Mouse (Mus musculus): ENCODE measurements around the gene Mrpl16. TPM values are rescaled to one million over a fixed set of nuclear protein-coding genes. Genes with fewer than 3 reads are reported as not detected.

Gene Mrpl16
- total RNA-seq (2021) = 100 to 1,000 TPM; 102 to 104 TPM

DNA sequence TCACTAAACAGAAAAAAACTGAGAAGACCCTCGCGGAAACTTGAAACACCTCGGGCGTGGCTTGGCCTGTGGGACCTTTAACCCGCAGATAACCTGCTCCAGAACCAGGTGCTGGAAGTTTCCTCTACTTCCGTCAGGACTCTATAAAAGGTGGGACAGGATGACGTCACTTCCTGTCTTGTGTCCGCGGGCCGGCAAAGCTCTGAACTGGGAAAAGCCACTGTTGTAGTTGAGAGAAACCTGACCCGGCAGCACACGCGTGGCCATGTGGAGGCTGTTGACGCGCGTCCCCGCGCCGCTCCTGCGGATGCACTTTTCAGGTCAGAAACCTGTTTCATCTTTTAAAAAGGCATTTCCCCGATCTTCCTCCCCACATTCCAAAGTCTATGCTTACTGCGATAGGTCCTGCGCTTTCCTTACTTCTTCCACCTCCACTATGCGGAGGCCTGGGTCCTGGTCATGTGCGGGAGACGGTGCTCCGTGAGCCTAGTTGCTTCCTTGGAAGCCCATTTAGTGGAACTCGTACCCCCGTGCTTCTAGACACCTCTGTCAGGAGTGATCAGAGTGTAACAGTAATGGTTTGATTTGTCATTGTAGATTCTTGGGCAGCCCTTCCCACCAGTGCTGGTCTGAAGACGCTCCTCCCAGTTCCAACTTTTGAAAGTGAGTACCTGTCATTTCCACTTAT, at the start of gene Mrpl16:
Gene Mrpl16, plus strand, starts transcription at position 187 of the 688 bp plus-strand sequence.
- intact Hi-C loops (cut with DNase I) = loop anchor here (2.0 to 10.0 kb wide), 2 partner anchors 140 to 1246 kb away; partner anchors contain the start of genes Cpsf7 and Sdhaf2
- peak; percentile 88 to 89 for DNase-seq

DNA sequence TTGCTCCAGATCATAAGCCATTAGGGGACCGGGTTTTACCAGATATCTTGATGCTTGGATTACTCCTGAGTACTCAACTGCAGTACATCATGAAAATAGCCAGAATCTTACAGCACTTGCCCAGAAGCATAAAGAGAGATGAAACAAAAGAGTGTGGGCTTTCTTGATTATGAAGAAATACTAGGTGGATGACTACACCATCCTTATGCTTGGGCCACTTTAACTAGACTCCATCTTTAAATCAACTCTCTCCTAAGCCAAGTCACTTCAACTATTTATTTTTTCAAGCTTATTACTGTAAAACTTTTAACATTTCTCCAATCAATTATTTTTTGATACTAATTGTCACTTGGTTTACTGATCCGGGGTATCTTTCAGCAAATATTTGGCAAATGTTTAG, 46.3 kb upstream of the Mrpl16 start:
- intact Hi-C loops (cut with DNase I) = no loop called here
- DNase-seq = no peak

DNA sequence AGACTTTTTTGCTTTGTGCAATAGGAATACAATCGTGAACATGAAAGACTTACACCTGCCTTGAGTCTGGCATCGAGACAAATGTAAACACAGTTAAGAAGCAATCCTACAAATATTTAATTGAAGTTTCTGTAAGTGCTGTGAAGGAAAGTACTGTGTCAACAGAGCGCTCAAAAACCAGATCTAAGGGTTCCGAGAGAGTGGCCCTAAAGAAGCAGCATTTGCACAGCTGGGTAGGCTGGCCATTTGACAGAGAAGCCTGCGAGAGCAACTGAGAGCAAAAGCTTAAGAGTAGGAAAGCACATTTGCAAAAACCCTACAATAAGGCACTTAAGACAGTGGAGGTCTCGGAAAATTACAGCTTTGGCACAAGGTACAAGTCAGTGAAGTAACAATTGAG, 45.9 kb upstream of the Mrpl16 start:
- intact Hi-C loops (cut with DNase I) = no loop called here
- no peak for DNase-seq

DNA sequence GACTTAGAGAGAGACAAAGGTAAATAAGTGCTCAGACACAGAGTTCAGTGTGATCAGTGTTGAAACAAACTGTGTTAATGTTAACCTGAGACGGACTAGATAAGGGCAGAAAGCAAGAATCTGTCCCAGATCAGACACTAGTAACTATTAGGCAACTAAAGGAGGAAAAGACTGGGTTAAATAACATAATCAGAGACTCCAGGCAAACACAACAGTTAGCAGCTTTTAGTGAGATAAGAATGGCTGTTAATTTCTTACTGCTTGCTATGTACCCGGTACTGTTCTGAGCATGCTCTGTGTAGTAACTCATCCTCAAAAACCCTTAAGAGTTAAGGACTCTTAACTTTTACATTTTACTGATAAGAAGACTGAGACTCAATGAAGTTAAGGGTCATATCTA, 44.3 kb upstream of the Mrpl16 start:
- intact Hi-C loops (cut with DNase I) = no loop called here
- no peak for DNase-seq

DNA sequence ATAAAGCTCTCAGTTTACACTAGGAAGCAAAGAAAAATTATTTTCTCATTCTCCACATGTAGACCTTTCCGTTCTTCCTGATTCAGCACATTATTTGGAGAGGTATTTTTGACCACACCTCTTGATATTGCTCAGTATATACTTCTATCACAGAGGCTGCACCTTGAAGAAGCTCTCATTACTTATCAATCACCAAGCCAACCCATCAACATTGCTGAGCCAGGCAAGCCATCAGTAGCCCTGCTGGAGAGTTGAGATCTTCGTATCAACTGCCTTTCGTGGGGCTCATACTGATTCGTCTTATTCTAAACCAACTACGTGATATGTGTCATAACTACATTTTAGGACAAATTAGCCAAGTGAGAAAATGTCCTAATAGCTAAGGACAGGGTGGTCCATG, 42.9 kb upstream of the Mrpl16 start:
- intact Hi-C loops (cut with DNase I) = no loop called here
- no peak for DNase-seq

DNA sequence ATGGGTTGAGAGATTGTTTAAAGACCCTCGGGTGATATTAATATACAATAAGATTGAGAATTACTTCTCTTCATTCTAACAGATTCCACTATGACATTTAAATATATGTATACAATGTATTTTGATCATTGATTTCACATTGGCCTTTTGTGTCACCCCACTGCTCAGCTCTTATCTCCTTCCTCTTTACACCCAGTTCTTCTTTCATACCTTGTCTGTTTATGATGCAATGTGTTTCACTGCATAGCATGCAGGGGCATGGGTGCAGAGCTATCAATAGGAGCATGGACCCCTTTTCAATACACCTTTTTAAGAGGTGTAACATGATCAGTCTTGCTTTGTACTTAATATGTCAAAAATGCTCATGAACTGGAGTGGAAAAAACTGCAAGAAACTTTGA, 39.9 kb upstream of the Mrpl16 start:
- DNase-seq = no peak
- intact Hi-C loops (cut with DNase I) = no loop called here

DNA sequence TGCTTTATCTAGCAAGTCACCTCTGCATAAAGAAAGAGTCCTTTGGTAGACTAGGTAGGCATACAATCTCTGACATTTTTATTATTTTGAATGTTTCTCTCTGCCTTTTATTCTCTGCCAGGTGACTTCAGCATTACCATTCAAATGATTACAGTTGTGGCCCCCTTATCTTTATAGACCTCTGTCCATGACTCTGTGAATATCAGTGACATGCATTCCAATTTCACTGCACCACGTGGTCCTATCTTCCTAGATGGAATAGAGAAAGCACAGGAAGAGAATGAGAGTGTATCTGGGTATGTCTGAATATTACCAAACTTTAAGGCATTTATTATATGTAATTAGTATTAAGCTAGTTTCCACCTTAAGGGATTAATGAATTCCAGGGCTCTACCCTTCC, 33.7 kb upstream of the Mrpl16 start:
- DNase-seq = no peak
- intact Hi-C loops (cut with DNase I) = no loop called here

DNA sequence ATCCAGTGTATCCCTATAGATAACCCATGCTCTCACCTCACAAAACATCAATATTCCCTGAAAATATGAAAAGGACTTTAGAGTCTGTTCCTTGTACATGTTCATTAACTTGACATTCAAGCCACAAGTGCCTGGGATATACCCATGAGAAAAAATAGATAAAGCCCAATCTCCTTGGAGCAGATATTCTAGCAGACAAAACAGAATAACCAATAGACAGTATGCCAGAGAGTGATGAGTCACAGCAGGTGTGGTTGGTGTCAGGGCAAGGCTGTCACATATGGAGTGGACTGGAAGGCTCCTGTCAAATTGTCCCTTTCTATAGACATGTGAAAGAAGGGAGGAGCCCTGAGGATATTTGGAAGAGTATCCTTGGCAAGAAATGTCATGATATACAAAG, 24.5 kb upstream of the Mrpl16 start:
- intact Hi-C loops (cut with DNase I) = no loop called here
- DNase-seq = no peak

DNA sequence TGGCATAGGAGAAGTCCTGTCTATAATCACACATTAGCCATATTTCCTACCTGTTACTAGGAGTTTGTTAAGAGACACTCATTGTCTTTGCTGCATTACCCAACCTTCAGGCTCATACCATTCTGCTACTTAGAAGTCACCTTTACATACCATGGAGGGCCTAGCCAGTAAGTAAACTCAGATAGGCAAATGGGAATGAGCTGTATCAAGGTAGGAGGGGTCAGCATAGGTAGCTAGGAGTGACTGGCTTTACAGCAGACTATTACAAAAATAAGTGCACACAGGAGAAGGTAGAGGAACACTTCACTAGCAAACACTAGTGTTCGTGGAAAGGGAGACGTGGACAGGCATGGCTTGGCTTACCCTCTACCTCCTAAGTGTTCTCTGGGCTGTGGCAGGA, 22.9 kb upstream of the Mrpl16 start, which contains the start of gene Gif:
Gene Gif, plus strand, starts transcription at position 257 of the 400 bp plus-strand sequence.
- no peak for DNase-seq
- intact Hi-C loops (cut with DNase I) = no loop called here

DNA sequence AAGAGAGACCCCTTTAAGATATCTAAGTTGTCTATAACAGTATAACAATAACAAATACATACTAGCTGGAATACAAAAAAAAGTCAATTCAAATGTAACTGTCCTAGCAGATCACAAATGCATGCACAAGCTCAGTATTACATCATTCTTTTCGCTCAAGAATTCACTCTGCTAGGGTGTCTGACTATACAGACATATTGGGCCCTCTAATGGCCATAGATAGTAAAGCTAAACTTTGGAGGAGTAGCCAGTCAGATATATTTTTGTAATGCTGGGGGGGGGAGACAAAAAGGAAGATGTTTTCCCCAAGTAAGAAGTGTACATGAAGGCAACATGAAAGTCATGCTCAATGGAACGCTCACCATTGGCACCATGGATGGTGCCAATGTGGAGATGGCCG, 5.1 kb upstream of the Mrpl16 start:
- DNase-seq = no peak
- intact Hi-C loops (cut with DNase I) = loop anchor here (10.0 kb wide), 1 partner anchor 410 kb away; no protein-coding TSS in a partner anchor

DNA sequence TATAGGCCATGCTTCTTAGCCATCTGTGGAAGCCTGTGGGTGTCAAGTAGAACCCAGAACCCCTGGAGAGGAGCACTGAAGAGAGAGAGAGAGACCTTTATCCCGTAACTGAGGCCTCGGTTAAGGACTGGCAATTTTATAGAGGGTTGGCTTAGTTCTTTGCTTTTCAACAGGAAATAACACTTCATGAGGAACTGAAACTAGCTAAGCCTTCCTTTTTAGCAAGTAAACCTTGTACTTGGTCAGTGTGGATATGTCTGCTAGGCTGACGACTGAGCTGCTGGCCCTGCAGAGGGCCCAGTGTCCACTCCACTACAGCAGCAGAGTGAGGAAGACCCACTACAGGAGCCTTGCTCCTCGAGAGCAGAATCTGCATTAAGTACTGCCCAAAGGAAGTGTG, 3.8 kb upstream of the Mrpl16 start:
- DNase-seq = peak in 1 of 2 experiments; percentile 21
- intact Hi-C loops (cut with DNase I) = loop anchor here (10.0 kb wide), 1 partner anchor 412 kb away; no protein-coding TSS in a partner anchor

DNA sequence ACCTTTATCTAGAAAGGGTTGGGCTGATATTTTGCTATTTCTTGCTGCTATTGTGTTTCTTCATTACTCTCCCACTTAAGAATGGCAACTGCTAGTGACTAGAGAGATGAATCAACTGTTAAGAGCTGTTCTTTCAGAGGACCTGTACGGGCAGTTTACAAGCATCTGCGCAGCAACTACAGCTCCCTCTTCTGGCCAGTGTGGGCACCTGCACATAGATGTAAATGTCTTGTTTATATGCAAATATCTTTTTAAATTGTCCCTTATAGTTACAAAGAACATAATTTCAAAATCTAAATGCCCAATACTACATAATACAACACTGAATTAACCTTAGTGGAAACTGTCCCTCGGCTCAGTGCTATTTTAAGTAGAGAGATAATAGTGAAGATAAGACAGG, 2.0 kb upstream of the Mrpl16 start:
- DNase-seq = no peak
- intact Hi-C loops (cut with DNase I) = loop anchor here (2.0 to 10.0 kb wide), 2 partner anchors 157 to 413 kb away; no protein-coding TSS in a partner anchor

DNA sequence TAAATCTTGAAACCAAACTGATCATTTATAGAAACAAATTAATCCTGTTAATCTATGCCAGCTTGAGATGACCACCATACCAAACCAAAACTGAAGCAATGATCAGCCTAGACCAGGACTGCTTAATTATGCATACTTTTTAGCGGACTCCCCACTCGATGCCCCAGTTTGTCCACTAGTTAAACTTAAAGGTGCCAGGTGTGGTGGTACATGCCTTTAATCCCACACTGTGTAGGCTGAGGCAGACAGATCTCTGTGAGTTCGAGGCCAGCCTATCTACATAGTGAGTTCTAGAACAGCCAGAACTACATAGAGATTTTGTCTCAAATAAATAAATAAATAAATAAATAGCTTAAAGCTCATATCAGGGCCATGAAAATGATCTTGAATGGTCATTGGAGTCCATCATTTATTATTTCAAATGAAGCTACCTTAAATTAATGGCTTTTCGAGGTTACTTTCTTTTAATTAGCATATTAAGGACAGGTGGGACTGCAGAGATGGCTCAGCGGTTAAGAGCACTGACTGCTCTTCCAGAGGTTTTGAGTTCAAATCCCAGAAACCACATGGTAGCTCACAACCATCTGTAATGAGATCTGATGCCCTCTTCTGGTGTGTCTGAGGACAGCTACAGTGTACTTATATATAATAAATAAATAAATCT, 802 bp upstream of the Mrpl16 start:
- DNase-seq = no peak
- intact Hi-C loops (cut with DNase I) = loop anchor here (2.0 to 10.0 kb wide), 2 partner anchors 159 to 415 kb away; no protein-coding TSS in a partner anchor

DNA sequence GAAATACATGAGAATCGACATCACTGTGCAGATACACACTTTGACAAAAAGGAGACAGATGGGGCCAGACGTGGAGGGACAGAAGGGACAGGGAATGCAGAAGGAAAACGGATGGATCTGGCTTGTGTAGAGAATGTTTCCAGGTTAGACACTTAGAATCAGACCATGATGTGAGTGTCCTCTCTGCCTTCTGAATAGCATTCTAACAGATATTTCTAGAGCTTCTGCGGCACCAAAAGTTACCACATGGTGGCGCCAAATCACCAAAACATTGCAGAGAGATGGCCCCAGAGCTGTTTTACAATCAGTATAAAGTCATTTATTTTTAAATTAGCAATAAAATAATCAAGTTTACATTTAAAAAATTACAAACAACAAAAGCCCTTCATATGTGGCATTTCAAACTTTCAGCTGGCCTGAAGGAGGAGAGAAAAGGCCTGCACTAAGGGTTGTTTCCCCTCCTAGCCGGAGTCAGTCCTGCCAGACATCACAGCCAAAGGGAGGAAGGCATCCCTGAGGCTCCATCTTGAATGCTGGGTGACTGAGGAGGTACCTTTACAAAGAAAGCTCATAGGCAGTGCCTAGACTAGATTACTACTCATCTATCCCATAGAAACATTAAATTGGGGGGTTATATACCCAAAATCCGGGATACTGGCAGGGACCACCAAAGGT, 7.1 kb downstream of the Mrpl16 start:
- intact Hi-C loops (cut with DNase I) = loop anchor here (1.0 to 10.0 kb wide), 4 partner anchors 43 to 1253 kb away; partner anchors contain the start of genes Cpsf7, Patl1 and Sdhaf2
- peak; percentile 69 to 83 for DNase-seq

DNA sequence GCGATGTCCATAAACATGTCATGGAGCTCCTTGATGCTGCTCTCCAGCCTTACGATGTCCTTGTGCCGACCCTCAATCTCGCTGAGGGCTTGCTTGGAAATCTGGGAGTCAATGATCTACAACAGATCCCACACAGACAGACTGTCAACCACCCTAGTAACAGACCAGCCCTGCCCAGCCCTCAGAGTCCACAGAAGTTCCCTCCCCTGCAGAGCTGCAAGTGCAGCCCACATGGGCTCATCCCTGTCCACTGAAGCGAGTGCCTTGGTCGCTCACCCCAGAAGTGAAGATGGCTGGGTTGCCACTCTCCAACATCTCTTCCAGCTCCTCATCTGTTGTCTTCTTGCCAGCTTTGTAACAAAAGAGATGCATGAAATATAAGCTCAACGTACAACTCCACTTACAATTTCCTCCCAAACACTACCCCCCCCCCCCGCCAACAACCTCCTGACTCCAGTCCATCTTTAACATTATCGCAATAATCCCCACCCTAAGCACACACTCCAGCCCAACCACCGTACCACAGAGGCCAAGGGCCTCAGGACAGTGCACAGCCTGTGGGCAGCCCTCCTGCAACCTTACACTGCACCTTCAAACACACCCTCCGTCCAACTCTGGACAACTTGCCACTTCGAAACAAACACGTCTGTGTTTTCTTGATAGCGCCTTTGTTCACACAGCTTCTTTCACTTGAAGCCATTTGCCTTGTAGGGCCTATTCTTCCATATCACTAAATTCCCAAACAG, 15.4 kb downstream of the Mrpl16 start:
- DNase-seq = no peak
- intact Hi-C loops (cut with DNase I) = no loop called here

DNA sequence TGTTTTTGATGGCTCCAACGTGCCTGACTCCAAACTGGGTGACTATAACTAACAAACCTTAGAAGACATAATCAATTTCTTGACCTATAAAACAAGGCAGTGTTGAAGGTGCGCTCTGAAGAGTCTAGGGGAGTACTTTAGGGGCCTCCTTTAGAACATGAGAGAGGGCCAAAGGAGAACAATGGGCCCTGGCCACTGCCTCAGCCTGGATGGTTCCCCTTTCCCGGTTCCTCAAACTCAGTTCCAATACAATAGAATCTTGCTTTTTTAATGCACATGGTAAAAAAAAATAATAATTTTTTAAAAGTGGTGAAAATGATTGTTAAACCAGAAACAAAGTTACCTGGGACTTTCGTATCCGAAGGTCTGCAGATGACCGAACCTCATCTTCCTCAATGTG, 17.6 kb downstream of the Mrpl16 start:
- intact Hi-C loops (cut with DNase I) = no loop called here
- no peak for DNase-seq

DNA sequence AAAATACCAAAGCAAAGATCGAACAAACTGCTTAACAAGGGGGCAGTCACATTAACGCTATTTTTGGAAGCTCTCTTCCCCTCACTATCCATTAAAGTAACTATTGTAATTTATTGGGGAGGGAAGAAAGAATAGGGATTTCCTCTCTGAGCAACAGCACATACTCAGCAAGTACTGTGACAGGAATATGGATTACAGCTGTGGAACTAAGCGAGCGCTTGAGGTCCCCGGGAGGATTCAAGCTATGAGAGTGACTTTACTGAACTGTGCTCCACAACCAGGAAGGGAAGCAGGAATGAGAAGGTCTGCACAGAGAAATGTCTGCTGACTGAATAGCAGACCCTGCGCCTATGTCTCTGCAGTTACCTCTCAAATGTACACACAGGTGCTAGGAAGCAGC, 18.7 kb downstream of the Mrpl16 start:
- intact Hi-C loops (cut with DNase I) = no loop called here
- no peak for DNase-seq

DNA sequence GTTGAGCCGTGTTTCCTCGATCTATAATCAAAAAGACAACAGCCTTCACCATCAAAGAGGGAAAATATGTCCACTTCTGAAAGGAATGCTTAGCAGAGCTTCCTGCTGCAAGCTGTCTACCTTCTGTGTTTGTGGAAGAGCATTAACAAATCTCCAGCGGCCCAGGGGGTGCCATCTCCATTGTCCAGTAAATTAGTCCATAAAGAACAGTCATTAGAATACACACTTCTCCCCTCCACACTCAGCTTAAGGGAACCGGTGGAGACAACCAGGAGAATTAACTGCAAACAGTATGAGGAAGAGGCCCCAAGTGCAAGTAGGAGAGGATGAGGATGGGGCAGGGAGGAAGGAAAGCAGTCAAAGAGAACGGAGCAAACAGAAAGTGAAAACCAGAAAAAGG, 21.6 kb downstream of the Mrpl16 start:
- intact Hi-C loops (cut with DNase I) = no loop called here
- no peak for DNase-seq

DNA sequence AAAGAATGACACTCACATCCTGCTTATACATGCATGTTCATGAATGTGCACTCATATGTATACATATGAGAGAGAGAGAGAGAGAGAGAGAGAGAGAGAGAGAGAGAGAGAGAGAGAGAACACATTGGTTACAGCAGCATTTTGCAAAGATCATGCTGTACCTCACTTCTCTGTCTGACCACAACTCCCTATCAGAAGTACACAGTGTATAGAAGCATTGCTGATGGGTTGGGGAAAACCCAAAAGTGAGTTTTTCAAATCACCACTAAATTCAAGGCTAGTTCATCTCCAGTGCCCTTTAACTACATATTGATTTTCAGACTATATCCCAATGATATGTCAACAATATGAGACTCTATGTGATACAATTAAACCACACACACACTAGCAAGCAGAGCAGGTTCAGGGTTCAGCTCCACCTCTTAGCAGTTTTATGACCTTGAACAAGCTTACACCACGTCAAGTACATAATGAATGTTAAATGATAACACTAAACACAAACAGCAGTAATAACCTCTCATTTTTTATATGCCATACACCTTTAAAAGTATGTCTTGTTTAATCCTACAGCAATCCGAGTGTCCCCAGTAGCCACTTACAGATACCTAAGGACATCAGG, 23.7 kb downstream of the Mrpl16 start:
- intact Hi-C loops (cut with DNase I) = no loop called here
- no peak for DNase-seq

DNA sequence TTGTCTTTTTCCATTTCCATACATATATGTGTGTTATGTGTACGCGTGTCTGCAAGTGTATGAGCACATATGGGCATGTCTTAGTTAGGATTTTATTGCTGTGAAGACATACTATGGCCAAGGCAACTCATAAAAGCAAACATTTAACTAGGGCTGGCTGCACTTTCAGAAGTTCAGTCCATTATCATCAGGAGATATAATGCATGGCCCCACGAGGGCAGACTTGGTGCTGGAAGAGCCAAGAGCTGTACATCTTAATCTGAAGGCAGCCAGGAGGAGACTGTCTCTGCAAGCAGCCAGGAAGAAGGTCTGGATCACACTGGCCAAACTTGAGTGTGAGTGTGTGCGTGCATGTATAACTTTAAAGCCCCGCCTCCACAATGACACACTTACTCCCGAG, 24.3 kb downstream of the Mrpl16 start:
- intact Hi-C loops (cut with DNase I) = no loop called here
- DNase-seq = no peak

All from heart, postnatal 36 days (tissue).